Mouse (Mus musculus): ENCODE measurements around the gene Mrrf. TPM values are rescaled to one million over a fixed set of nuclear protein-coding genes. Genes with fewer than 3 reads are reported as not detected.

Mrrf gene
- 28.6 and 34.4 TPM in 2 replicates for polyA plus RNA-seq (2011; ENCODE audit: insufficient read length, low read depth, missing spikeins)

- Histone ChIP-seq H3K4me3 (ENCODE audit: insufficient read depth, low read length) (peak within 1 kb of the TSS; percentile 60), H3K4me1 (ENCODE audit: control insufficient read depth, insufficient read depth, low read length) (peaks cover 3% of the 10 kb centered on the region; the same call in 1 of the 2 replicates), H3K27ac (ENCODE audit: insufficient read depth, low read length) (peak within 1 kb of the TSS; percentile 85)
- TF ChIP-seq POLR2A (IDR thresholded peaks at IDR 0.05; ENCODE audit: low read depth, low read length) (peak; percentile 58), CTCF (IDR thresholded peaks at IDR 0.05; ENCODE audit: borderline replicate concordance, insufficient read depth, low read length) (no peak)
Measured at GRCm38 (mm10) chr2:36136300-36136941, at the start of gene Mrrf, which contains the start of gene Rbm18. TSS of gene Mrrf (plus strand) at chr2:36136389. TSS of gene Rbm18 (minus strand) at chr2:36136773.

DNA sequence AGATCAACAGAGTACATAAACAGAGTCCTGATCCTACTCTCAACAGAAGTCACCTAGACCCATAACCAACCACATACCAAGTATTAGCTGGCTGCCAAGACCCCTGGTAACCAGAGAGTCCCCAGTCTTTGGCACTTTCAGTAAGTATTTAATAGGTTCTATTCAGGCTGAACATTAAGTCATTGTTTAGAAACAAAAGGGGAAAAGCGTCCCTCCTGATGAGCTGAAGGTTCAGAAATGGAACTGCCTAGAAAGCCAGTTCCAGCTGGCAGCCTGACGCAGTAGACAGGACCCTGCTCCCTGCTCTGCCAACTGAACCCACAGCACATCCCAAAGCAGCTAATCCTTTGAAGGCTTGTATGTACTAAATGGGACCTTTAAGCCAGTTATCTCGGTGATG is 47.0 kb upstream of the Mrrf start:
- Histone ChIP-seq H3K4me1 (ENCODE audit: control insufficient read depth, insufficient read depth, low read length) (no peaks in the 10 kb centered on the region), H3K27ac (ENCODE audit: insufficient read depth, low read length) (no peak overlapping the region), H3K4me3 (ENCODE audit: insufficient read depth, low read length) (no peak overlapping the region)
- TF ChIP-seq POLR2A (IDR thresholded peaks at IDR 0.05; ENCODE audit: low read depth, low read length) (no peak), CTCF (IDR thresholded peaks at IDR 0.05; ENCODE audit: borderline replicate concordance, insufficient read depth, low read length) (no peak)

DNA sequence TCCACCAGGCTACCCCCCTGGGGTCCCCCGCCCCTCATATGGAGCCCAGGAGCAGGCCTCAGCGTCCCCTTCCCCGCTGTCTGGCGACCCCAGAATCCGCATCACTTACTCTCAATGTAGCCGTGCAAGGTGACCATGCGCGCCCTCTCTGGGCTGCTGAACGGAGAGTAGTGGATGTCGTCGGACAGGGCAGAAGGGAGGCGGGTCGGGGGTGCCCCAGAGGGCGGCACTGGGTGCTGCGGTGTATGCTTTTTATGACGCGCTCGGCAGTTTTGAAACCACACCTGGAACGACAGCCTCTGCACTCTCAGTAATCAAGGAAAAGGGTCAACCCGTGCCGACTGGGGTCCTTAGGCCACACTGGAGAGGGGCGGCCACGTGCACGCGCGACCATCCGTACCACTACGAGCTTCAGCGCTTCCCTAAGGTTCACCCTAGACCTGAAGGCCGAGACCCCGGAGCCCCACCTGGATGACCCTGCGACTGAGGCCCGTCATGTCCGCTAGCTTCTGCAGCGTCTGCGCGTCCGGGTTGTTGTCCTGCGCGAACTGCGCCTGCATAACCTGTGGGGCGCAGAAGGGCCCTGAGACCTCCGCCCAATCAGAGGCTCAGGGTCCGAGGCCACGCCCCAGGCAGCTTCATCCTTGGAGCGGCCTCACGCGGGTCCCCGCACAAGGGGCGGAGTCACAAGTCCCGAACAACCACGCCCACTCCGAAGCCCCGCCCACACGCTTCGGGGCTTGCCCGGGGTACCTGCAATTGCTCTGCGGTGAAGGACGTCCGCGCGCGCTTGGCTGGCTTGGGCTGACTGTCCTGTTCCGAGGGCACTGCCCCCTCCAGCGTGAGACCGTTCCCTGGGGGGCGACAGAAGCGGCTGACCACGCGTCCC is 45.1 kb upstream of the Mrrf start:
- H3K4me1 ChIP-seq (ENCODE audit: control insufficient read depth, insufficient read depth, low read length) = no peaks in the 10 kb centered on the region
- H3K27ac ChIP-seq (ENCODE audit: insufficient read depth, low read length) = no peak overlapping the region
- TF ChIP-seq POLR2A (IDR thresholded peaks at IDR 0.05; ENCODE audit: low read depth, low read length) = no peak
- TF ChIP-seq CTCF (IDR thresholded peaks at IDR 0.05; ENCODE audit: borderline replicate concordance, insufficient read depth, low read length) = no peak
- H3K4me3 ChIP-seq (ENCODE audit: insufficient read depth, low read length) = peak overlapping the region; percentile 30

GRCm38 (mm10) chr2:36092748-36093147 is 43.4 kb upstream of the Mrrf start:
- H3K4me3 ChIP-seq (ENCODE audit: insufficient read depth, low read length) = no peak overlapping the region
- H3K4me1 ChIP-seq (ENCODE audit: control insufficient read depth, insufficient read depth, low read length) = no peaks in the 10 kb centered on the region
- TF ChIP-seq POLR2A (IDR thresholded peaks at IDR 0.05; ENCODE audit: low read depth, low read length) (no peak), CTCF (IDR thresholded peaks at IDR 0.05; ENCODE audit: borderline replicate concordance, insufficient read depth, low read length) (no peak)
- H3K27ac ChIP-seq (ENCODE audit: insufficient read depth, low read length) = no peak overlapping the region

DNA sequence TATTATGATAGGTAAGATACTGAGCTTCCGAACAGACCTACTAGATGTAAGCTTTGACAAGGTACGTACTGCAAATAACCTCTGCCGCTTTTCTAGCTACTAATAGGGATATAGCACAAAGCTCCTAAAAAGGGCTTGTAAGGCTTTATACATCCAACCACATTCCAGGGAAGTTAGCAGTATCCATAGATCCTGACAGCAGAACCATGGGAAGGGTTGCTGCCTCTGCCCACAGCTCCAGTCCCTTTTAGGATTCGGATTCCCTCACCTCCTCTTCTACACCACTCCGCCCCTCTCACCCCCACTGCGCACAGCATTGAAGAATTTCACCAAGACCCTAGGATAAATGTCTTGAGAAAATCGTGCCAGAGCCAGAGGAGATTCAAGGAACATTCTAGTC is 42.9 kb upstream of the Mrrf start:
- H3K27ac ChIP-seq (ENCODE audit: insufficient read depth, low read length) = no peak overlapping the region
- no peaks in the 10 kb centered on the region for H3K4me1 ChIP-seq (ENCODE audit: control insufficient read depth, insufficient read depth, low read length)
- TF ChIP-seq CTCF (IDR thresholded peaks at IDR 0.05; ENCODE audit: borderline replicate concordance, insufficient read depth, low read length) = no peak
- no peak for TF ChIP-seq POLR2A (IDR thresholded peaks at IDR 0.05; ENCODE audit: low read depth, low read length)
- H3K4me3 ChIP-seq (ENCODE audit: insufficient read depth, low read length) = no peak overlapping the region

DNA sequence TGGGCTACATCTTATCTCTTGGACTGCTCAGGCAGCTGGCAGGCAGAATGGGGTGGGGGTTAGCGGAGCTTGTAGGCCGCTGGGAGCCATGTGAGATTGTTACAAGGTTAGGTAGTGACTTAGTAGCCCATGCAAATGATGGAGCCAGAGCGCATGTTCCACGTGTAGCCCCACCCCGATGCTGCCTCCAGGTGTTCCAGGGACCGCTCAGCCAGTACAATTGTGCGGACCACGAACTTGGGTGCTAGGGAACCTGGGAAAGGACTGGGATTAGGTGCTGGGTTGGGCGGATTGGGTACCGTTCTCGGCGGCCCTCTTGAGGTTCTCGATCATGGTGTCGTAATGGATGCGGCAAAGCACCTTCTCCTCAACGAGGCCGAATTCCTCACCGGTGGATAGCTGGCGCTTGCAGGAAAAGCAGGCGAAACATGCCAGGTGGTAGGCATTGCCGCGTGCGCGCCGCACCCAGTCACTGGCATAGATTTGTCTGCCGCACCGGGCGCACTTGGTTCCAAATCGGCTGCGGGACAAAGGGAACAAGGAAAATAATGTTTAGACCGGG is 42.2 kb upstream of the Mrrf start:
- H3K27ac ChIP-seq (ENCODE audit: insufficient read depth, low read length) = no peak overlapping the region
- no peak for TF ChIP-seq CTCF (IDR thresholded peaks at IDR 0.05; ENCODE audit: borderline replicate concordance, insufficient read depth, low read length)
- no peak for TF ChIP-seq POLR2A (IDR thresholded peaks at IDR 0.05; ENCODE audit: low read depth, low read length)
- H3K4me1 ChIP-seq (ENCODE audit: control insufficient read depth, insufficient read depth, low read length) = no peaks in the 10 kb centered on the region; the same call in 1 of the 2 replicates
- no peak overlapping the region for H3K4me3 ChIP-seq (ENCODE audit: insufficient read depth, low read length)

- Histone ChIP-seq H3K4me1 (ENCODE audit: control insufficient read depth, insufficient read depth, low read length) (peaks cover 3% of the 10 kb centered on the region; the same call in 1 of the 2 replicates), H3K27ac (ENCODE audit: insufficient read depth, low read length) (no peak overlapping the region), H3K4me3 (ENCODE audit: insufficient read depth, low read length) (no peak overlapping the region)
- TF ChIP-seq POLR2A (IDR thresholded peaks at IDR 0.05; ENCODE audit: low read depth, low read length) = no peak
- no peak for TF ChIP-seq CTCF (IDR thresholded peaks at IDR 0.05; ENCODE audit: borderline replicate concordance, insufficient read depth, low read length)
Measured at GRCm38 (mm10) chr2:36097129-36097815, 38.9 kb upstream of the Mrrf start.

DNA sequence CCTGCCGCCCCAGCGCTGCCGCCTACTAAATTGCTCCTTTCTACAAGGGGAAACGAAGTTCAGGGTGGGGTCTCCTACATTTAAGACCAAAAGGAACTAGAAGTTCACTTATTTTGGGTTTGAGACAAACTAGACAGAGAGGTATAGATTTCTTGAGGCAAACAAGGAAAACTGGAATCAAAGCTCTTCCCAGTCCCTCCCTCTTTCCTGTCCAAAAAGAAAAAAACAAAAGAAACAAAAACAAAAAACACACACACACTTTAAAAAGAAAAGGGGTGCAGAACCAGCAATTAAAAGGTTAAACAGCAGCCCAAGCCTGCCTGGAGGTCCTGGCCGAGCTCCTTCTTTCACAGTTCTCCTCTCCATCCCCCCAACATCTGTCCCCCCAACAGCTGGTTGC is 38.2 kb upstream of the Mrrf start:
- Histone ChIP-seq H3K4me1 (ENCODE audit: control insufficient read depth, insufficient read depth, low read length) (peaks cover 3% of the 10 kb centered on the region; the same call in 1 of the 2 replicates), H3K27ac (ENCODE audit: insufficient read depth, low read length) (no peak overlapping the region), H3K4me3 (ENCODE audit: insufficient read depth, low read length) (no peak overlapping the region)
- TF ChIP-seq CTCF (IDR thresholded peaks at IDR 0.05; ENCODE audit: borderline replicate concordance, insufficient read depth, low read length) (no peak), POLR2A (IDR thresholded peaks at IDR 0.05; ENCODE audit: low read depth, low read length) (no peak)

DNA sequence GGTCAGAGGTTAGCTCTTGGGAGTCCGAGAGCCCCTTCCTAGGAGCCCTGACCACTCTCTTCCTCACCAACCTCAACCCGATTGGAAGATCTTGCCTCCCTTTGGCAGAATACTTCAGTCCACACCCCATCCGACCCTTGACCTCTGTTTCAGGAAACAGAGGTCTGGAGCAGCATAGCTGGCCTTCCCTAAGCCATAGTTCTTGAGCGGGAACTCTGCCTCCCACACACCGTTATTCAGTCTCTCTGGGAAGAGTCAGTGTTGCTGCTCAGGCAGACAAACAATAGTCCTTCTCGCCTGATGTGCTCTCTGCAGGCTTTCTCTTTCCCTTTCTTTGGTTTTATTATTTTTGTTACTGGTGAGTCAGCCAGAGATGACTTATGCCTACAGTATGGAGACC is 36.5 kb upstream of the Mrrf start:
- no peak for TF ChIP-seq POLR2A (IDR thresholded peaks at IDR 0.05; ENCODE audit: low read depth, low read length)
- no peak for TF ChIP-seq CTCF (IDR thresholded peaks at IDR 0.05; ENCODE audit: borderline replicate concordance, insufficient read depth, low read length)
- Histone ChIP-seq H3K4me1 (ENCODE audit: control insufficient read depth, insufficient read depth, low read length) (peaks cover 3% of the 10 kb centered on the region; the same call in 1 of the 2 replicates), H3K4me3 (ENCODE audit: insufficient read depth, low read length) (no peak overlapping the region), H3K27ac (ENCODE audit: insufficient read depth, low read length) (peak overlapping the region; percentile 3; the same call in 1 of the 2 replicates)

Measured in embryonic fibroblast, embryonic 13.5 days (primary cell).